Mouse (Mus musculus) macrophage (primary cell): ENCODE measurements around the gene Polr1a. TPM values are rescaled to one million over a fixed set of nuclear protein-coding genes. Genes with fewer than 3 reads are reported as not detected.

ENCODE experiments used
- H3K27ac ChIP-seq: fragments of 350-480 bp; formaldehyde crosslinking; 2 replicates; pipeline ENCODE4 v1.9.0; 2021
- H3K36me3 ChIP-seq: fragments of 350-480 bp; formaldehyde crosslinking; 2 replicates; pipeline ENCODE4 v1.9.0; 2021; ENCODE audit errors: inconsistent target
- H3K4me3 ChIP-seq: fragments of 350-480 bp; formaldehyde crosslinking; 2 replicates; pipeline ENCODE4 v1.9.0; 2021; ENCODE audit errors: inconsistent target
- H3K79me2 ChIP-seq: fragments of 350-480 bp; formaldehyde crosslinking; 2 replicates; pipeline ENCODE4 v1.9.0; 2021; ENCODE audit errors: inconsistent target
- WGBS: methylation state at CpG from one replicate; pipeline ENCODE4 v1.1.7; 2026; ENCODE audit warnings: inconsistent platforms; ENCODE audit not compliant: missing documents; 5-methylcytosine and 5-hydroxymethylcytosine counted together
- polyA plus RNA-seq: library from polyadenylated mRNA; stranded (reverse); fragments of 250-400 nt; gene quantifications from 3 replicates; pipeline ENCODE4 v1.2.4, GENCODE M21; 2018; ENCODE audit warnings: inconsistent platforms

Gene Polr1a
- polyA plus RNA-seq, 1 experiment from 2014 or later: 16.6 TPM

DNA sequence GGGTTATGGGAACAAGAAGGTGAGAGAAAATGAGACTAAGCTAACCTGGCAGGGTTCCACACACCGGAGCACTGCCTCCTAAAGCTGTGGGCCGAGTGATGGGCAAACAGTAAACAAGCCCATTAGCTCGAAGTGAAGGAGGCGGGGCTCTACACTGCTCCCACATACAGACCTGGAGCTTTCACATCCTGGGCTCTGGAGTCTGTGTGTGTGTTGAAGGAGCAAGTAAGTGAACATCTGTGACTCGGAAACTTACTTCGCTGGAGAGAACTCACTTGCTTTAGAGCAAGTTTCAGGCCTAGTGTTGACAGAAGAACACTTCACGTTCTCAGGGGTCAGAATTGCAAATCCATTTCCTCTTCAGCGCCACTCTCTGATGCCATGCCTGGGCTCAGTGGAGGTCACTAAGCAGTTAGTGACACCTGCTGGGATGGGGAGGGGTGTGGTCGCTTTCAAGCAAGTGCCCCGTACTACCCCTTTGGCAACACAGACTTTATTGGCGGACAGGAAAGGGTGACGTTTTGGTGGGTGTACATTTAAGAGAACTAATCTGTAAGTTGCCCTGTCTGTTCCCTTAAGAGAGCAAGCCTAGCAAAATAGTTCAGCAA, 22.1 kb downstream of the Polr1a start:
- peak overlapping the region; percentile 90 for H3K27ac ChIP-seq

DNA sequence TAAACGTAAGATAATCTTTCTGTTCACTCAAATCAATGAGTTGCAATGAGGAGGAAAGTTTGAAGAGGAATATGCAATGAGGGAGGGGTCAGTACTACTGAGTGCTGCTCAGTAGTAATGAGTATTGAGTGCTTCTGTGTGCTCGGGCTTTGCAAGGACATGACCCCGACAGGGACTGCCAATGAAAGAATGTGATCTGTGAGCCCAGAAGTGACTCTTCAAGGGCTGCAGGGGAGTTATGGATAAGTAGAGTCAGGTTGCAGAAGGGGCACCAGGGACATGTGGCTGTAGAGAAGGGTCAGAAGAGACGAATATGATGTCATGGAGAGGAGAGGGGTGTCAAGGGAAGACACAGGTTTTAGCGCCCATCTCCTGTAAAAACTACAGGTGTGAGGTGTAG, 23.5 kb downstream of the Polr1a start:
- 93% methylated on average over 5 of the region's 5 CpGs for WGBS
- H3K36me3 ChIP-seq: no peaks in the 10 kb centered on the region
- H3K79me2 ChIP-seq: no peaks in the 10 kb centered on the region
- H3K4me3 ChIP-seq: no peak overlapping the region
- H3K27ac ChIP-seq: no peak overlapping the region

More for the DNA sequence above, 22.1 kb downstream of the Polr1a start:
- WGBS: 89% methylated on average over 12 of the region's 12 CpGs
- H3K36me3 ChIP-seq: no peaks in the 10 kb centered on the region
- H3K79me2 ChIP-seq: no peaks in the 10 kb centered on the region
- no peak overlapping the region for H3K4me3 ChIP-seq

GRCm38 (mm10) chr6:71934081-71934556, 25.3 kb downstream of the Polr1a start:
- Histone ChIP-seq H3K36me3 (no peaks in the 10 kb centered on the region; the same call in 1 of the 2 replicates), H3K4me3 (no peak overlapping the region), H3K27ac (no peak overlapping the region), H3K79me2 (no peaks in the 10 kb centered on the region)
- 94% methylated on average over 2 of the region's 2 CpGs for WGBS

GRCm38 (mm10) chr6:71935737-71936136, 26.9 kb downstream of the Polr1a start:
- Histone ChIP-seq H3K79me2 (no peaks in the 10 kb centered on the region), H3K27ac (no peak overlapping the region), H3K36me3 (no peaks in the 10 kb centered on the region; the same call in 1 of the 2 replicates), H3K4me3 (no peak overlapping the region)
- WGBS: 87% methylated on average over 2 of the region's 2 CpGs

DNA sequence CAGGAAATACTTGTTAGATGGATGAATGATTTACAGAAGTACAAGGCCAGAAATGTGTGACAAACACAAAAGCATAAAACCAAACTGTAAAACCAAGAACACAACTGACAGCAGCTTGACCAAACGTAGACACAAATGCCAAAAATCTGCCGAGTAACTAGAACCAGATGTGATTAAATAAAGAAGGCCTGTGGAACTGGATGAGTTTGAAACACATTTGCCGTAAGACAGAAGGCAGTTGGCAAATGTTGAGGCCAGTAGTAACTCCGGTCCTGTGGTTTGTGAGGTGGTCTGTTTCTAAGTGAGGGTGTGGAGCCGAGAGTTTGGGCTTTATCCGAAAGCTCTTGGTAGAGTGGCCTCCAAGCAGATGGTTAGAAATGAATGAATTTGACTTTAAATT, 32.1 kb downstream of the Polr1a start:
- no peaks in the 10 kb centered on the region; the same call in 1 of the 2 replicates for H3K36me3 ChIP-seq

DNA sequence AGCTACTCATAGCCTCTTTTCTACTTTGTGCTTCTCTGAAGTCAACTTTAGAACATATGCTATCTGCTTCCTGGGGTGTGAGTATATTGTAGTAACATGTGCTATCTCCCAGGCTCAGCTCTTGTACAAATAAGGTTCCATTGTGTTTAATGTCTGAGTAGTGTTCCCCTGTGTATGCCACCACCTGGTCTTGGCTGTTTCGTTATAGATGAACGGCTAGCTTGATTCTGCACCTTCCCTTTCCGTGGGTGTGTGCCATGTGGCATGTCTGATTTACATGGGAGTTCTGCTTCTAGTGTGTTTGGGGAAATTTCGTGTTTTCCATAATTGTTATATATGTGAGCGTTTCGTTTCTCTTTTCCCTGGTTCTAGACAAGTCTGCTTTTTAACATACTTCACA, 36.2 kb downstream of the Polr1a start:
- Histone ChIP-seq H3K4me3 (no peak overlapping the region), H3K27ac (no peak overlapping the region), H3K79me2 (no peaks in the 10 kb centered on the region), H3K36me3 (no peaks in the 10 kb centered on the region; the same call in 1 of the 2 replicates)
- WGBS: 97% methylated on average over 6 of the region's 6 CpGs

More for the DNA sequence above, 32.1 kb downstream of the Polr1a start:
- WGBS: 95% methylated on average over 6 of the region's 6 CpGs
- no peaks in the 10 kb centered on the region for H3K79me2 ChIP-seq
- H3K27ac ChIP-seq: no peak overlapping the region
- H3K4me3 ChIP-seq: no peak overlapping the region

DNA sequence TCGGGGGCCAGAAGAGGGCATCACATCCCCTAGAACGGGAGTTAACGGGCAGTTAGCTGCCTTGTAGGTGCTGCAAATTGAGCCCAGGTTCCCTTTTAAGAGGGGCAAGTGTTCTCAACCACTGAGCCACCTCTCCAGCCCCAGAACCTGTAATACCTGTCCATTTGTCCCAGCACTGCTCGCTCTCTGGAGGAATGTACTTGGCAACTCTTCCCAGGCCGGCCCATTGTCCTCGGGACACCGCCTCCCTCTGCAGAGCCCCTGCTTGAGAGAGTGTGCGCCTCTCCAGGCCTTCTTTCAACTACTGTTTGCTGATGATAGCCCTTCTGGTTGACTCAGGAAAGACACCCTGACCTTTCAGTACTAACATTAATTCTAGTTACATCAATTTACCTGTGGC, 37.3 kb downstream of the Polr1a start:
- no peak overlapping the region for H3K27ac ChIP-seq
- WGBS: 92% methylated on average over 8 of the region's 8 CpGs
- no peaks in the 10 kb centered on the region; the same call in 1 of the 2 replicates for H3K36me3 ChIP-seq
- H3K79me2 ChIP-seq: no peaks in the 10 kb centered on the region
- no peak overlapping the region for H3K4me3 ChIP-seq

DNA sequence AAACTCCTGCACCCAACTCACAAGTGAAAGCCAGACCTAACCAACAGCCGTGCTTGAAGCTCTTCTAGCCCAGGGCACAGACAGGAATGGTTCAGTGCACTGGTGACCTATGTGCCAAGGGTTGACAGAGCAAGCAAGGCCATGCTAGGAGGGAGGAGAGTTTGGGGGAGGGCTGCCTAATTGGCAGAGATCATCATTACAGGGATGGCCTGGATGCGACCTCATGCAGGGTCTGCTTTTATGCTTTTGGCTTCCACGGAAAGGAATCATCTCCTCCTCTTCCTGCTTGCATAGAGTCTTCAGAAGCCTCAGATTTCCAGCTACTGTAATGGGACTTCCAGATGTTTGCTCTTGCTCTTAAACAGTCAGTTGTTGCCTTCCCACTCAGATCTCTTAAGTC, 40.9 kb downstream of the Polr1a start:
- 93% methylated on average over 3 of the region's 3 CpGs for WGBS
- Histone ChIP-seq H3K4me3 (no peak overlapping the region), H3K27ac (peak overlapping the region; percentile 78), H3K79me2 (no peaks in the 10 kb centered on the region), H3K36me3 (no peaks in the 10 kb centered on the region; the same call in 1 of the 2 replicates)

- peak overlapping the region; percentile 78 for H3K27ac ChIP-seq
- WGBS: 42% methylated on average over 3 of the region's 3 CpGs
- no peak overlapping the region for H3K4me3 ChIP-seq
- no peaks in the 10 kb centered on the region; the same call in 1 of the 2 replicates for H3K36me3 ChIP-seq
- no peaks in the 10 kb centered on the region for H3K79me2 ChIP-seq
These were observed 41.7 kb downstream of the Polr1a start for GRCm38 (mm10) chr6:71950592-71950991.

- Histone ChIP-seq H3K36me3 (no peaks in the 10 kb centered on the region; the same call in 1 of the 2 replicates), H3K4me3 (no peak overlapping the region), H3K27ac (peak overlapping the region; percentile 78), H3K79me2 (no peaks in the 10 kb centered on the region)
- 95% methylated on average over 5 of the region's 5 CpGs for WGBS
These were observed 42.3 kb downstream of the Polr1a start for GRCm38 (mm10) chr6:71951192-71951591.

DNA sequence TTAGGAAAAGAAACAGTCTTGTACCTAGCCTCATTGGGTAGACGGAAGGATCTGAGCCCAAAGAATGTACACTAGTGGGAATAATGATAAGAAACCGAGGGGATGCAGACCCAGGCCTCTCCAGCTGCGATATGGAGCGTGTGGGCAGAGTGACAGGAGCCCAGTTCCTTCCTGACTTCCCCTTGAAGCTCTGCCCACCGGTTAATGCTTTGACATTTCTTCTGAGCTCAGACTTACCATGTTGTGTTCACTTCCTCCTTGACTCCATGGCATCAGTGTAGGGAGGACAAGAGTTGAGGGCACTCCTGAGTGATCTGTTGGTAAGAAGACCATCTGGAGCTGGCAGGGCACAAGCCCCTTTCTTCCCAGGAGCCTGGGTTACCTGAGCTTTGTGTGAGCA, 53.3 kb downstream of the Polr1a start:
- Histone ChIP-seq H3K27ac (no peak overlapping the region; the same call in 1 of the 2 replicates), H3K79me2 (no peaks in the 10 kb centered on the region), H3K4me3 (no peak overlapping the region), H3K36me3 (no peaks in the 10 kb centered on the region)
- WGBS: 32% methylated on average over 5 of the region's 5 CpGs

DNA sequence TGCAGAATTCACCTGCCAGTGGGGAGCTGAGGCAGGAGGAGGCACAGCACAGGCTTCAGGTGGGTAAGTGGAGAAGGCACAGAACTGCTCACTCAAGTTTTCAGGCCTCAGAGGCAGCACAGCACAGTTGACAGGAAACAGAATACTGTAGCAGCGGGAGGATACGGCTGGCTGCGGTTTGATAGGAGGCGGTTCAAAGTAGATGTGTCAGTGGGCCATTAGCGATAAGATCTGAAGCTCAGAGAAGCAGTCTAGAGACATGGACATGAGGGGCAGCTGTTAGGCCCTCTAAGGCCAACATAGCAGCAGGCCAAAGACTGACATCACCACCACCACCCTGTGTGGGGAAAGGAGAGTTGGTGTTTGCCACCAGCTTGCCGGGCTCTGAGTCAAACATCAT, 53.9 kb downstream of the Polr1a start:
- WGBS: 59% methylated on average over 6 of the region's 6 CpGs
- Histone ChIP-seq H3K79me2 (no peaks in the 10 kb centered on the region), H3K4me3 (no peak overlapping the region), H3K27ac (peak overlapping the region; percentile 41; the same call in 1 of the 2 replicates), H3K36me3 (no peaks in the 10 kb centered on the region)

DNA sequence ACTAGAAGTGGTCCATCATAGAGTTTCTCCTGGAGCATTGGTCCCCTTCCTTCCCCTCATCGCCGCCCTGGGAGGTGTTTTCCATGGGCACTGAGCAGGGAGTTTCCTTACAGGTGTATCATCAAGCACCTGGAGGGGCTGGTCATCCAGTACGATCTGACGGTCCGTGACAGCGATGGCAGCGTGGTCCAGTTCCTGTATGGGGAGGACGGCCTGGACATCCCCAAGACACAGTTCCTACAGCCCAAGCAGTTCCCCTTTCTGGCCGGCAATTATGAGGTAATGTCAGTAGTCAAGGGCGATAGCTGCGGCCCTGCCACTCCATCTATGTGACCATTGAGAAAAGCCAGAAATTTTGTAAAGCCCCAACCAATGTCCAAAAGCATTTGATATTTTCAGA, 54.7 kb downstream of the Polr1a start:
- H3K4me3 ChIP-seq: no peak overlapping the region
- H3K36me3 ChIP-seq: no peaks in the 10 kb centered on the region
- peak overlapping the region; percentile 41 for H3K27ac ChIP-seq
- WGBS: 37% methylated on average over 11 of the region's 11 CpGs
- H3K79me2 ChIP-seq: no peaks in the 10 kb centered on the region

DNA sequence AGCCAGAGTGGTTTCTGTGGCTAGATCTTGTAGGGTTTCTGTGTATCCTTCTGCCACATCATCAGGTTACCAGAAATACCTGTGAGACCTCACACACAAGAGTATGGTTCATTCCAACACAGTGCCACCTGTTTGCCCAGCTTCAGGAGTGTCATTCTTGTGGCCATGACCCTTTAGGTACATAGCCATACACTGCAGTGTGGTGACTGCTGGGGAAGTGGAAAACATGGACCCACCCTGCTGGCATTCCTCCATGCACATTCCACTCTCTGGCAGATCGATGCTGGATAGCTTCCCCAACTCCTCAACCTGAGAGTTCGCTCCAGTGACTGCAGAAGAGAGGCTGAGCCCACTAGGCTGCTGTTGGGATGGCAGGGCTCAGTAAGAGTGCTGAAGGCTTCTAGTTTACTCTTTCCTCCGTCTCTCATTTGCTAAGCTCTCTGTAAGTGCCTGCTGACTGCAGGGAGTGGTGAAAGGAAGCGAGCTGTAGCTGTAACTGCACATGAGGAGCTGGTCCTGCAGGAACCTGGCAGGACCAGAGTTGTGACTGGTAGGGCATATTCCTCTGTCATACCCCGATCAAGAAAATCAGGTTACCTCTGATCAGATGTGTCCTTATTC, 57.9 kb downstream of the Polr1a start:
- peaks cover 5% of the 10 kb centered on the region; the same call in 1 of the 2 replicates for H3K36me3 ChIP-seq
- 97% methylated on average over 5 of the region's 5 CpGs for WGBS
- no peaks in the 10 kb centered on the region for H3K79me2 ChIP-seq
- H3K27ac ChIP-seq: no peak overlapping the region
- no peak overlapping the region for H3K4me3 ChIP-seq

DNA sequence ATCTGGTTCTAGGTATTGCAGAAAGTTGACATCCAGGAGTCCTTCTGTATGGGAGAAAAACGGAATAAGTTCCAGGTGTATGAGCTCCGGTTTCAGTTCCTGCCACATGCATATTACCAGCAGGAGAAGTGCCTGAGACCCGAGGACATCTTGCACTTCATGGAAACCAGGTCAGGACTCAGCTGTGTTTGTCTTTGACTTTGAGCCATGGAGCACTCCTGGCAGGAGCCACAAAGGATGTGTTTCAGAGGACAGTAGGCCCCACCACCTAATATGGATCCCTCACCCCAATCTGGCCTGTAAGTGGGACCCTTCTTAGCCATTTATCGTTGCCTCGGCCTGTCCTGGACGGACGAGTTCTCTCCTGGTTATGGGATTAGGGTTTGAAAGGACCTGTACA, 59.0 kb downstream of the Polr1a start:
- Histone ChIP-seq H3K79me2 (no peaks in the 10 kb centered on the region), H3K27ac (no peak overlapping the region), H3K4me3 (no peak overlapping the region), H3K36me3 (peaks cover 5% of the 10 kb centered on the region; the same call in 1 of the 2 replicates)
- 89% methylated on average over 7 of the region's 7 CpGs for WGBS
